Mouse (Mus musculus) liver (tissue): Measurements from ENCODE around the gene Prpf6.
A peak's percentile ranks its signal among the peaks of the same experiment; 100 is the strongest.

Experiments
- DNase-seq: peaks from one replicate; pipeline ENCODE4 v3.0.0-alpha.2; 2020; ENCODE audit warnings: mixed read lengths

Prpf6 gene

DNA sequence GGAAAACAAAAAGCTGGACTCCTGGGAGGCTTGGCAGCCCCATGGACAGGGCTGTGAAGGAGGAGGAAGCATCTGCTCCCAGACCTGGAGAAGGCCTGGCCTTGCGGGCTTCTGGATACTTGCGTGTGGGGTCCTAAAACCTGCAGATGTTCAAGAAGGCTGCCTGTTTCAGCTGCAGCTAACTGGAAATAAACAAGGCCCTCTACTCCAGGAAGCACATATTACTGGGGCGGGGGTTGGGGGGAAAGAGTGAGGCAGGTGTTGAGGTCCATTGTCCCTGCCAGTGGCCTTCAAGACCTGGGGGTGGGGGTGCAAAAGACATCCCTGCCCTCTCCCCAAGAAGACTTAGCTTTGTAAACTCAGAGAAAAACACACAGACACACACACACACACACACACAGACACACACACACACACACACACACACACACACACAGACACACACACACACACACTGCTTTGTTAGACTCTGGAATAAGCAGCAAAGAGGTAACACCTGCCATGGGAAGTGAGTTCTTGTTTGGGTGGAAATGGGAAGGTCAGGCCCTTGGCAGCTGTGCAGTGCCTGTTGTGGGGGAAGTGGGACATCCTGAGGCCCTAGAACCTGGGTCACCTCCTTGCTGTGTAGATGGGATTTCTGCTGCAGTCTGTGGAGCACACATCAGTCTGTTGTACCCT, 71.1 kb downstream of the Prpf6 start:
- no peak for DNase-seq

- DNase-seq: peak; percentile 19
These were observed 71.6 kb downstream of the Prpf6 start for GRCm38 (mm10) chr2:181663298-181663630.

- no peak for DNase-seq
These were observed 78.7 kb downstream of the Prpf6 start for GRCm38 (mm10) chr2:181670285-181670912.

- DNase-seq: no peak
These were observed 79.2 kb downstream of the Prpf6 start for GRCm38 (mm10) chr2:181670913-181671311.

- DNase-seq: peak; percentile 13
These were observed 79.7 kb downstream of the Prpf6 start, which contains the start of gene Sox18 for GRCm38 (mm10) chr2:181671326-181671725. Gene Sox18, minus strand, starts transcription at chr2:181671640.

DNA sequence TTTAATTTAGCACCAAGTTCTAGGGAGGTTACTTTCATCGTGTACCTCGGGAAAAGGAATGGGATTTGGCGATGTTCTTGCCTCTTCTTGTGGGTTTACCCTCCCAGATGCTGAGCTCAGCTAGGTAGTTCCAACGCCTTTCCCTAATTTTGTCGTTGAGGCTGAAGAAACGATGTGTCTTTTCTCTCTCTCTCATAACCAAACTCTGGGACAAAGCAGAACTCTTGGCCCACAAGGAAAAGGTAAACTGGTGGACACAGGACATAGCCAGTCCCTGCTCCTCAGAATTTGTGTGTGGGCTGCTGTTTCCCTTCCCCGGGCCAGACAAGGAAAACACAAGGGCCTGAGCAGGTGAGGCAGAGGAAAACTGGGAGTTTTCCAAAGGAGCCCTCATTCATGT, 80.3 kb downstream of the Prpf6 start:
- no peak for DNase-seq

DNA sequence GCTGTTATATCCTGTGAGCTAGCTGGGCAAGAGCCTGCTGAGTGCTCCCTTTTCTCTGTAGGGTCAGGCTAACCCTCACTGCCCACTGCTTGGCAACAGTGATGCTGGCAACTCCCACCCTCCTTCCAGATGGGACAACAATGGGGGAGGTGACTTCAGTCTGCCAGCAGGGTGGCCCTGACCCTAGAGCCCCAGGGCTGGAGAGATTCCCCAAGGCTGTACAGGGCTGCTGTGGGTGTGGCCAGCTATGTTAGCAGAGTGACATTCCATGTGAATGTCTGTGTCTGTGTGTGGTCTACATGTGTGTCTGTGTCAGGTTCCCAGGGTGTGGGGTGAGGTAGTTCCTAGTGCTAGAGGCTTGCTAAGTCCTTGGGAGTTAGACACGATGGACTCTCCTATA, 81.8 kb downstream of the Prpf6 start:
- no peak for DNase-seq

DNA sequence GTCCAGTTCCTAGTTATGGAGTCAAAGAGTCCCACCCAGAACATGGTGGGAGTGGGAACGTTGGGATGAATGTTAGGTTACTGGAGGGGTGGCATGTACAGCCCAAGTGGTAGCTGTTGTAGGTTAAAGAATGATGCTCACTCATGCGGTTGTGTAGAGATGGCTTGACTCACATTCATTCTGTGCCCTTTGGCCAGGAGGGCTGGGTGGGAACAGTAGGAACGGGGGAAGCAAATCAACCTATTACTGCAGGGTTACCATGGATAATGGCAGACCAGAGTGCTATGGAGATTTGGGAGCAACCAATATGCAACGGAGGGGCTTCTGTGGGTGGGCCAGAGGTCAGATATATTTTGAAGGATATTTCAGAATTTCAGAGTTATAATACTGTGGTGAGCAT, 83.3 kb downstream of the Prpf6 start:
- DNase-seq: no peak

GRCm38 (mm10) chr2:181675454-181675853, 83.8 kb downstream of the Prpf6 start:
- peak; percentile 58 for DNase-seq

DNA sequence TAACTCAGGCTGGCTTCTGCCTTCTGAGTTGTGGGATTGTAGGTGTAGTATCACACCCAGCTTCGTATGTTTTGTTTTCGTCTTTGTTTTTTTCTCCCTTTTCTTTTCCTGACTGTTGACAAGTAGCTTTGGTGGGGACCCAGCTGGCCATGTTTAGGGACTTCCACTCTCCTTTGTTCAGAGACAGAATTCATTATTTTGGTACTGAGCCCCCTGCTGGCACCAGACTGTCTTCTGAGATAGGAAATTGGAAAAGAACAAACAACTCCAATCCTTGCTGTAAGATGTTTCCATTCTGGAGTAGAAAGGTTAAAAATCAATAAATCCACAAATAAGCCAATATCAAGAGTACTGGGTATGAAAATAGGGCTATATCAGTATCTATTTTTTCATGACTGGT, 84.8 kb downstream of the Prpf6 start:
- DNase-seq: no peak

- no peak for DNase-seq
These were observed 85.6 kb downstream of the Prpf6 start for GRCm38 (mm10) chr2:181677096-181677754.

GRCm38 (mm10) chr2:181677755-181678098, 86.1 kb downstream of the Prpf6 start:
- no peak for DNase-seq

- peak; percentile 72 for DNase-seq
These were observed 87.1 kb downstream of the Prpf6 start for GRCm38 (mm10) chr2:181678780-181679179.

GRCm38 (mm10) chr2:181679951-181680715, 88.5 kb downstream of the Prpf6 start, which contains the start of gene Tcea2:
Gene Tcea2, plus strand, starts transcription at chr2:181680310.
- peak; percentile 74 for DNase-seq

DNA sequence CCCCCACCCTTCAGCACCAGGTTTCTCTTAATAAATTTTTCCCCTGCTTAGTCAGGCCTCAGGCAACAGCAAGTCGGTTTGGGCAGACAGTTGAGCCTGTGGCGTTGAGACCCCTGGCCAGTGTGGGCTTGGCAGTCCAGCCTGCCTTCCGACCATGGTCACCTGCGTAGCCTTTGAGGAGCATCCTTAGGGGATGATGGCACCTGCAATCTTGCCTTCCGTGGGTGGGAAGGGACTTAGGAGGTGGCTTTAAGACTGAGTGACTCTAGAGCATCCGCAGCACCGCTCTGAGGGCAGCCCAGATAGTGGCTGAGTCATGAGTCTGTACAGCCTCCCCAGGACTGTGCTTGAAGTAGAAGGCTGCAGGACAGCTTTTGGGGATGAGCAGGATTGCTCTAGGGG, 89.0 kb downstream of the Prpf6 start:
- DNase-seq: no peak

GRCm38 (mm10) chr2:181681978-181682377, 90.3 kb downstream of the Prpf6 start:
- no peak for DNase-seq

DNA sequence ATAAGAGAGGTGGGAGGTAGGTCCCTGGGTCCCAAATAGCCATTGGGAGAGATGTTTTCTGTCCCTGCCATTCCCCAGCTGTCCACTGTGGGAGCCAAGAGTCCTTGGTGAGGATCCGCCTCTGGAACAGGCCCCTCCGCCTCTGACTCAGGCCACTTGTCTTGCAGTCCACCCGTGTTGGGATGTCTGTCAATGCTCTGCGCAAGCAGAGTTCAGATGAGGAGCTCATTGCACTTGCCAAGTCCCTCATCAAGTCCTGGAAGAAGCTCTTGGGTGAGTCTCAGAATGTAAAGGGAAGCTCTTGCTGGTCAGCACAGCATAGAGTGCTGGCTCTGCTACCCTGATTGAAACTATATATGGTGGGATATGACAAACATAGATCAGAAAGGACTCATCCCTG, 91.7 kb downstream of the Prpf6 start:
- DNase-seq: no peak

- DNase-seq: no peak
These were observed 93.0 kb downstream of the Prpf6 start for GRCm38 (mm10) chr2:181684713-181685112.

DNA sequence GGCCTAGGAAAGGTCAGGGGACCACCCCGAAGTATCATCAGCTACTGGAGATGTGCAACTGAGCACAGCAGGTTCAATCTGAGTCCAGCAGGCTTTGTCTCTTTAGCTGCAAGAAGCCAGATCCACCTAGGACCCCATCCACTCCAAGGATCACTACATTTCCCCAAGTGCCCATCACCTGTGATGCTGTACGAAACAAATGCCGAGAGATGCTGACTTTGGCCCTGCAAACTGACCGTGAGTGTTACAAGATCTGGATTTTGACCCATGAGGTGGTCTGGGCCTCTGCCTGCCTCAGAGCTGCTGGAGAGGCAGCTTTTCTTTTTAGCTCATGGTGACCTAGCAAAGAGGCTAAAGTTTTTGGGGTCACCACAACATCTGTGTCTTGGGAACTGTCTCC, 94.0 kb downstream of the Prpf6 start:
- no peak for DNase-seq

DNA sequence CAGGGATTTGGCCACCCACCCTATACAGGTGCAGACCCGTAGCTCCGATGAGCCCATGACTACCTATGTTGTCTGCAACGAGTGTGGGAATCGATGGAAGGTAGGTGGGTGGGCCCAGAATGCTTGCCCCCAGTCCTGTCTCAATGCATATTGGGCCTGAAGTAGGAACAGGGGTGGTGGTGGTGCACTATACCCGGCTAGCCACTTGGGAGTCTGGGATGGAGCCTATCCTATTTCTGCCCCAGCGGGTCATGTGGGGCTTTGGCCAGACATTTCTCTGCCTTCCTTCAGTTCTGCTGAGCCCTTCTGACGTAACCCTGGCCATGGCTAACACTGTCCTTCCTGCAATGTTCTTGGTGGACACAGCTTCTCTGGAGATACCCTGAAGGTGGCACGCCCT, 95.9 kb downstream of the Prpf6 start:
- DNase-seq: no peak

GRCm38 (mm10) chr2:181689466-181690160, 97.9 kb downstream of the Prpf6 start:
- DNase-seq: no peak

DNA sequence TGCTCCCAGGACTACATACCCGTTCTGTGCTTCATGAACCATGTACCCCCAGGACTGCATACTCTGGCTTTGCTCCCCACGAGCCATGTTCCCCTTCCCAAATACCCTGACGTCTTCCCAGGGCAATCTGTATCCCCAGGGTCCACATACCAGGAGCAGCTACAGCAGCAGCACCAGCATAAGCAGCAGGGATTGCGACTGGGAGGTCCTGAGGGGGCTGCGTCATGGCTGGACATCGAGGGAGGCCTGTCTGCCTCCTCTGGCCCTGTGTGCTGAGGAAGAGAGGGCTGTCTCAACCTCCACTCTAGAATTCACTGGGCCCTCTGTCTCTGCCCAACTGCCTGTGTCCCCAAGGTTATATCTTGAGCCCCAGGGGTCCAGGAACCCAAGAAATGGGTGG, 99.4 kb downstream of the Prpf6 start:
- DNase-seq: no peak

DNA sequence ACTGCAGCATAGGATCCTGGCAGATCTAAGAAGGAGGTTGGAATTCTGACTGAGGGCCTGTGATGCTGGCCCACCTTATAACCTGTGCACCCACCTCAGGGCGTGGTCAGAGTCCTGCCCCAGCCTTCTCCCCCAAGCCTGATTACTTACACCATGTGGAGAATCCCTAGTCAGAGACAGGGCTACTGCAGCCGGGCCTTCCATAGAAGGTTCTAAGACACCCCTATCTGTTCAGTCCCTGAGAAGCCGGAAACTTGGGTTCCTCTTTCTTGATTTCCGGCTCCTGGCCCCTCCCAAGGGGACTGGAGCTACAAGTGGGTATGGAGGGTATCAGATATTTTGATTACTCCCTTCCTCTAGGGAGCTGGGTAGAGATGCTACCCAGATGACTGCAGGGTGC, 99.9 kb downstream of the Prpf6 start:
- no peak for DNase-seq
